Mouse (Mus musculus) liver, adult 2 months (tissue): ENCODE results near the gene Armh3. TPM values are rescaled to one million over a fixed set of nuclear protein-coding genes. Genes with fewer than 3 reads are reported as not detected.
"Not testable (repeated sequence)": the region's sequence is repeated elsewhere in the genome, so short reads cannot be mapped to it uniquely, and the experiment has no call there.

Experiments
- DNase-seq: peaks from one replicate; pipeline ENCODE4 v3.0.0-alpha.2; 2011; ENCODE audit warnings: low read depth, low spot score; ENCODE audit errors: extremely low read depth
- H3K27ac ChIP-seq: fragments of 200-500 bp; replicated peaks from 2 replicates; pipeline ENCODE4 v1.5.1; 2012; ENCODE audit warnings: low read depth, mild to moderate bottlenecking, control low read depth, inconsistent platforms, low read length; ENCODE audit not compliant: insufficient read depth
- H3K27me3 ChIP-seq: fragments of 200-500 bp; 2 replicates; pipeline ENCODE4 v1.6.1; 2012; ENCODE audit warnings: mild to moderate bottlenecking, moderate library complexity, low read length, inconsistent platforms; ENCODE audit not compliant: control insufficient read depth, insufficient read depth
- H3K36me3 ChIP-seq: fragments of 200-500 bp; 2 replicates; pipeline ENCODE4 v1.6.1; 2012; ENCODE audit warnings: low read length, inconsistent platforms; ENCODE audit not compliant: control insufficient read depth, insufficient read depth
- H3K4me1 ChIP-seq: fragments of 200-500 bp; 2 replicates; pipeline ENCODE4 v1.6.1; 2011; ENCODE audit warnings: low read length; ENCODE audit not compliant: control insufficient read depth, insufficient read depth
- H3K4me3 ChIP-seq: fragments of 200-500 bp; 2 replicates; pipeline ENCODE4 v1.5.1; 2011; ENCODE audit warnings: low read depth, mild to moderate bottlenecking, control low read depth, low read length, moderate library complexity; ENCODE audit not compliant: insufficient read depth
- H3K79me2 ChIP-seq: fragments of 200-500 bp; 2 replicates; pipeline ENCODE4 v1.6.1; 2012; ENCODE audit warnings: inconsistent platforms, mild to moderate bottlenecking, low read length, moderate library complexity; ENCODE audit not compliant: control insufficient read depth, insufficient read depth
- H3K9ac ChIP-seq: fragments of 200-500 bp; 2 replicates; pipeline ENCODE4 v1.6.1; 2012; ENCODE audit warnings: low read depth, mild to moderate bottlenecking, control low read depth, inconsistent platforms, low read length
- CTCF ChIP-seq: fragments of 200-500 bp; IDR thresholded peaks from 2 replicates; pipeline ENCODE4 v1.5.1; 2011; ENCODE audit warnings: low read depth, low read length, control low read depth
- POLR2A ChIP-seq: fragments of 200-500 bp; IDR thresholded peaks from 2 replicates; pipeline ENCODE4 v1.6.1; 2011; ENCODE audit warnings: low read length, control low read depth; ENCODE audit not compliant: insufficient read depth; ENCODE audit errors: extremely low read depth
- WGBS: fragments of 180-500 bp; shearing (Covaris S2); methylation state at CpG from one replicate; pipeline ENCODE4 v1.1.7; 2018; 5-methylcytosine and 5-hydroxymethylcytosine counted together
- polyA plus RNA-seq: library from polyadenylated mRNA; depleted of rRNA; stranded (reverse); fragments of >200 nt; gene quantifications from 2 replicates; pipeline ENCODE4 v1.2.3, GENCODE M21; 2012
- total RNA-seq: library from RNA; depleted of rRNA; stranded (reverse); fragments of >200 nt; gene quantifications from 2 replicates; pipeline ENCODE4 v1.2.3, GENCODE M21; 2014

Gene Armh3
- total and polyA plus RNA-seq, 2 experiments = 3.8 to 5.2 TPM

DNA sequence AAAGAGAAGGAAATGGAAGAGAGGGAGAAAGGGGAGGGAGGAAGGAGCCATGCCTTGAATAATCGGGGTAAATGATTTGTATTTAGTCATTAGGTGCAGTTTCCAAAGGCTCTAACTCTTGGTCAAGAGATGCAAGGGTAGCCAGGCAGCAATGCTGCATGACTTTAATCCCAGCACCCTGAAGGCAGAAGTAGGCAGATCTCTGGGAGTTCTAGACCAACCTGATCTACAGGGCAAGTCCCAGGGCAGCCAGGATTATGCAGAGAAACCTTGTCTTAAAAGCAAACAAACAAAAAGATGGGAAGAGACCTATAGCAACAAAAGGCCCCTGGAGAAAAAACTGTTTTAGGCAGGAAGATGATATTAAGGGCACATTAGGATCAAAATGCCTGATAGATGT is 1.1 kb upstream of the Armh3 start:
- Histone ChIP-seq H3K79me2 (peaks cover 5% of the 10 kb centered on the region; the same call in 1 of the 2 replicates), H3K9ac (no peak overlapping the region), H3K4me1 (peaks cover 7% of the 10 kb centered on the region; the same call in 1 of the 2 replicates), H3K27me3 (no peaks in the 10 kb centered on the region), H3K4me3 (no peak overlapping the region), H3K36me3 (no peaks in the 10 kb centered on the region), H3K27ac (no peak overlapping the region)
- no peak for TF ChIP-seq CTCF
- 78% methylated on average over 1 of the region's 1 CpGs for WGBS
- DNase-seq = no peak

- peak overlapping the region; percentile 19 for H3K9ac ChIP-seq
- H3K4me1 ChIP-seq = peaks cover 2% of the 10 kb centered on the region; the same call in 1 of the 2 replicates
- TF ChIP-seq CTCF = no peak
- TF ChIP-seq POLR2A = 0 out of 2 replicates have a peak, but pooled peaks have one; percentile 27
- no peaks in the 10 kb centered on the region for H3K36me3 ChIP-seq
- peaks cover 3% of the 10 kb centered on the region; the same call in 1 of the 2 replicates for H3K79me2 ChIP-seq
- 7% methylated on average over 8 of the region's 8 CpGs for WGBS
- no peak for DNase-seq
- H3K27me3 ChIP-seq = no peaks in the 10 kb centered on the region
- H3K27ac ChIP-seq = no peak overlapping the region
- H3K4me3 ChIP-seq = peak overlapping the region; percentile 68
Observed at GRCm38 (mm10) chr19:45998694-45999217, 468 bp upstream of the Armh3 start.

- H3K79me2 ChIP-seq = no peaks in the 10 kb centered on the region
- no peak for TF ChIP-seq POLR2A
- TF ChIP-seq CTCF = no peak
- peak overlapping the region; percentile 88 for H3K27ac ChIP-seq
- H3K36me3 ChIP-seq = no peaks in the 10 kb centered on the region
- peaks cover 2% of the 10 kb centered on the region; the same call in 1 of the 2 replicates for H3K4me1 ChIP-seq
- no peaks in the 10 kb centered on the region for H3K27me3 ChIP-seq
- H3K9ac ChIP-seq = peak overlapping the region; percentile 77
- DNase-seq = no peak
- H3K4me3 ChIP-seq = peak overlapping the region; percentile 68
- 48% methylated on average over 5 of the region's 5 CpGs for WGBS
Observed at GRCm38 (mm10) chr19:45997365-45997764, 923 bp downstream of the Armh3 start.

DNA sequence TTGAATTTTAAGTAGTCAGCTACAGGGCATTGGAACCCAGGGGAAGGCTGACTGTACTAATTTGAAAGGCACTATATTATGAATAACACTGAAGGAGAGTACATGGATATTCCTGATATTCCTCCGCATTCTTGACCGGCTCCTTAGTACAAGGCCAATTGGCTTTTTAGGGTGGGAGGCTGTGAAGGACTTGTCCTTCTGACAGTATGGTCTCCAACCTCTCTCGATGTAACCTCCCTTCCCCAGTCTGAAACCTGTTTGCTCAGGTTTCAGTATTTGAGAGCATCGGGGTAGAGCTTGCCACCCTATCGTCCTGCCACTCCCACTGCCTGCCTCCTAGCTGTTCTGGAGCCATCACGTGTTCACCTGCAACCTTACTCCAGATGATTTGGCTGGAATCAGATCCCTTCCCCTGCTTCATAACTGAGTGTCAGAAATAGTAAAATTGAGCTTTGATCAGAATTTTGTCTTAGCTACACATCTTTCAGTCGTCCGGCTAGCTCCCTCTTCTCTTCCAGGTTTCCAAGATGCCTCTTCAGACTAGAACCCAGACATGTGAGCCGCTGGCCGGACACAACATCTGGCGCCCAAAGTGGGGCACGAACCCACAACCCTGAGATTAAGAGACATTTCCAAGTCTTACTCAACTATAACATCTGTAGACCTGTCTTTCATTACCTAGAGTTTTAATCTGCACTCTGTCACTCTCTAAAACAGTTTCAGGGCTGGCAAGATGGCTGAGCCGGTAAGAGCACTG is 4.1 kb downstream of the Armh3 start:
- Histone ChIP-seq H3K9ac (no peak overlapping the region), H3K4me3 (no peak overlapping the region), H3K27ac (no peak overlapping the region), H3K27me3 (no peaks in the 10 kb centered on the region), H3K79me2 (peaks cover 3% of the 10 kb centered on the region; the same call in 1 of the 2 replicates), H3K36me3 (no peaks in the 10 kb centered on the region), H3K4me1 (peaks cover 2% of the 10 kb centered on the region; the same call in 1 of the 2 replicates)
- no peak for DNase-seq
- 97% methylated on average over 13 of the region's 13 CpGs for WGBS
- TF ChIP-seq POLR2A (no peak), CTCF (no peak)

GRCm38 (mm10) chr19:45993441-45993840 is 4.8 kb downstream of the Armh3 start:
- not testable (repeated sequence) for H3K27ac ChIP-seq, H3K36me3 ChIP-seq, H3K79me2 ChIP-seq, H3K4me3 ChIP-seq, H3K9ac ChIP-seq, H3K4me1 ChIP-seq, H3K27me3 ChIP-seq
- WGBS = 74% methylated on average over 6 of the region's 6 CpGs
- DNase-seq = peak; percentile 32

GRCm38 (mm10) chr19:45991171-45991570 is 7.1 kb downstream of the Armh3 start:
- Histone ChIP-seq H3K36me3 (peaks cover 2% of the 10 kb centered on the region), H3K79me2 (peaks cover 3% of the 10 kb centered on the region; the same call in 1 of the 2 replicates), H3K4me1 (no peaks in the 10 kb centered on the region), H3K4me3 (no peak overlapping the region), H3K9ac (no peak overlapping the region), H3K27me3 (no peaks in the 10 kb centered on the region), H3K27ac (no peak overlapping the region)
- WGBS = 84% methylated on average over 3 of the region's 3 CpGs
- DNase-seq = no peak
- TF ChIP-seq POLR2A (no peak), CTCF (no peak)
